Comparison of ENCODE assay signal across 26 mouse cellular contexts in the genomic region with DNA sequence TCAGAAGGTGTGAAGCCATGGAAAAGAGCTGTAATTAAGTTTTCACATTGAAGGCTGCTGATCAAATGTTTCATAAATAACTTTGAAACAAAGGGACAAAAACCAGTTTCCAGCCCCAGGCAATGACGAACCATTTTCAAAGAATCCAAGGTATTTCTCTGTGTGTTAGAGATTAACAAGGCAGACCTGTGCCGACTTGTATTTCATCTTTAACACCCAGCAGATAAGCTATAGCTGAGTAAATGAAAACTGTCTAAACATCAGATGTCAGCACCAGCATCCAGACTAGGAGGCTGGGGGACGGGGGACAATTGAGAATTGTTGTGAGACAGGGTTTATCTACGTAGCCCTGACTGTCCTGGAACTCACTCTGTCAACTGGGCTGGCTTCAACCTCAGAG.
"Had no signal": no experiment of that assay in that cellular context is flagged by ENCODE, and none has a peak within 500 bp of the region (broad histone marks: within the 10 kb centered on the region; RNA-seq: fewer than 3 reads in every experiment).

No protein-coding gene starts in this region.

- DNase-seq: gastrocnemius, adult 2 months; gastrocnemius, postnatal 10 days; gastrocnemius, postnatal 36 days; heart, adult 18-20 months; heart, postnatal 10 days; heart, postnatal 36 days; kidney, adult 11 months; kidney, adult 2 months; kidney, adult 9 months; kidney, postnatal 14 days; kidney, postnatal 36 days; layer of hippocampus, adult 9-11 months; layer of hippocampus, postnatal 36 days; left cerebral cortex, postnatal 4 days had no signal

- H3K9me3 ChIP-seq: heart, embryonic 10.5 days; heart, embryonic 12.5 days; hindbrain, embryonic 12.5 days; hindbrain, embryonic 15.5 days; kidney, embryonic 15.5 days; limb, embryonic 12.5 days; limb, embryonic 15.5 days; liver, embryonic 12.5 days had no signal

- H3K27ac ChIP-seq: gastrocnemius, adult 2 months; heart, embryonic 10.5 days; hindbrain, embryonic 12.5 days; hindbrain, embryonic 15.5 days; hindbrain, postnatal 0 days; kidney, embryonic 15.5 days; kidney, postnatal 0 days; limb, embryonic 15.5 days; liver, embryonic 12.5 days; liver, embryonic 14.5 days had no signal

- H3K4me2 ChIP-seq: heart, embryonic 12.5 days; hindbrain, embryonic 12.5 days; hindbrain, embryonic 15.5 days; kidney, embryonic 15.5 days; limb, embryonic 12.5 days; limb, embryonic 15.5 days; liver, embryonic 12.5 days had no signal

- ATAC-seq: hindbrain, postnatal 0 days; intestine, embryonic 16.5 days; liver, embryonic 12.5 days had no signal

- H3K9ac ChIP-seq: heart, embryonic 12.5 days; hindbrain, embryonic 12.5 days; hindbrain, embryonic 15.5 days; kidney, embryonic 15.5 days; limb, embryonic 12.5 days; limb, embryonic 15.5 days; liver, embryonic 12.5 days; liver, embryonic 14.5 days had no signal

- H3K4me3 ChIP-seq: gastrocnemius, adult 2 months; heart, embryonic 10.5 days; heart, embryonic 12.5 days; hindbrain, embryonic 12.5 days; hindbrain, embryonic 15.5 days; kidney, embryonic 15.5 days; limb, embryonic 12.5 days; limb, embryonic 15.5 days; liver, embryonic 12.5 days had no signal

- H3K36me3 ChIP-seq: heart, embryonic 10.5 days; heart, embryonic 12.5 days; hindbrain, embryonic 12.5 days; hindbrain, embryonic 15.5 days; kidney, embryonic 15.5 days; limb, embryonic 12.5 days; limb, embryonic 15.5 days; liver, embryonic 12.5 days had no signal

- H3K27me3 ChIP-seq: heart, embryonic 12.5 days; hindbrain, embryonic 12.5 days; hindbrain, embryonic 15.5 days; kidney, embryonic 15.5 days; limb, embryonic 12.5 days; limb, embryonic 15.5 days had no signal

- H3K4me1 ChIP-seq: liver, embryonic 12.5 days had no signal
